Mouse (Mus musculus) stomach, postnatal 0 days (tissue): ENCODE data around the gene Tph1.

Source experiments
- CTCF ChIP-seq: IDR thresholded peaks from 2 replicates; pipeline ENCODE4 v1.5.1; 2016; ENCODE audit warnings: antibody characterized with exemption, low read depth, mild to moderate bottlenecking, moderate library complexity
- EP300 ChIP-seq: optimal IDR thresholded peaks from 2 replicates; pipeline ENCODE3; 2016; ENCODE audit warnings: antibody characterized with exemption

GRCm38 (mm10) chr7:46602079-46602478, 70.3 kb downstream of the Tph1 start:
- TF ChIP-seq CTCF: no peak
- no peak for TF ChIP-seq EP300
